Mouse (Mus musculus) frontal cortex, postnatal 14 days (tissue): Measurements from ENCODE around the gene Crb2.

Experiments used
- DNase-seq, 2 experiments: peaks; one replicate each; pipeline ENCODE4 v3.0.0; 2022; ENCODE audit warnings: low spot score in 2 of 2

Gene Crb2

DNA sequence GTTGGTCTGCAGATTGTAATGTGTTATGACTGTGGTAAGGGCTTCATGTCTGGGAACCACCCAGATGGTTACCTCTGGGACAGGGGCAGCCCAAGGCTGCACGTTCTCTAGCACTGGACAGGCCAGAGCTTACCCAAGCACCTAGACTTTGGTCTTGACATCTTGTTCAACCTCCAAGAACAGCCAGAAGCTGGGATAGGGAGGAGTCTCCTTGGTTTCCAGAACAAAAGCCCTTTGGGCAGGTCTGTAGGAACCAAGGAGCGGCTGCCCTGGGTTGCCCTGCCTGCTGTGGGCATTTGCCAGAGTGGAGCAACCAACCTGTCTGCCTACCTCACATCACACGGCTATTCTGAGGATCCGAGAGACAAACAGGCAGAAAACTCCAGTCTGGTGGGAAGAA lies 21.0 kb downstream of the Crb2 start:
- no peak for DNase-seq

DNA sequence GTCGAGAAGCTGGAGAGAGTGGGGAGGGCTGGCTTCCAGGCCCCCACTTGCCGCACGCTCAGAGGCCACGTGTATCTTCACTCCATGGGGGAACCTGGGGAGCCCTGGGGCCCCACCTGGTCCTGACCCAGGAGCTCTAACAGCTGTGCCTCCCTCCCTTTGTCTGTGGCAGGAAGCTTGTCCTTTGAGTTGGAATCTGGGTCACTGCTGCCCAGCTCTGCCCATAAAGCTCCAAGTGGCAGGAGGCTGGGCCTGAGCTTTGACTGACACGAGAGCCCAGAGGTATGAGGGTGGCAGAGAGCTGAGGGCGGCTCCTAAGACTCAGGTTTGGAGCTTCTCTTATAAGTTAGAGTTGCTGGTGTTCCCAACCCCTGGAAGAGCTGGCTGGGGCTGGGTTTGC lies 23.1 kb downstream of the Crb2 start:
- no peak for DNase-seq

DNA sequence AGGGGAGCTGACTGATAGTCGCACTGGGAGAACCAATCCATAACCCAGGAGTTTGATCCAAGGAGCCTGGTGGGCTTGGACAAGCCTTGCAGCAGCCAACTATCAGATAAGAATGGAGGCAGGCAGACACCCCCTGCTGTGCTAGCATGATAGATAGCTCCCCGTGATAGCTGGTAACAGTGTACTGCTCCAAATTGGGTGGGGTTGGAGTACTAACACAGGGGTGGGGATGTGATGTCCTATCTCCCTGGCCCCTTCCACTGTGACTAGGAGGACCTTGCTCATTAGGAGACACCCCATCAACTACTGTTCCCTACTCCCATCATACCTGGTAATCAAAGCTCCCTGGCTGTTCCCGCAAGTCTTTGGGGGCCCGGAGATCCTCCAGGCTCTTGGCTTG lies 25.6 kb downstream of the Crb2 start:
- DNase-seq = no peak

DNA sequence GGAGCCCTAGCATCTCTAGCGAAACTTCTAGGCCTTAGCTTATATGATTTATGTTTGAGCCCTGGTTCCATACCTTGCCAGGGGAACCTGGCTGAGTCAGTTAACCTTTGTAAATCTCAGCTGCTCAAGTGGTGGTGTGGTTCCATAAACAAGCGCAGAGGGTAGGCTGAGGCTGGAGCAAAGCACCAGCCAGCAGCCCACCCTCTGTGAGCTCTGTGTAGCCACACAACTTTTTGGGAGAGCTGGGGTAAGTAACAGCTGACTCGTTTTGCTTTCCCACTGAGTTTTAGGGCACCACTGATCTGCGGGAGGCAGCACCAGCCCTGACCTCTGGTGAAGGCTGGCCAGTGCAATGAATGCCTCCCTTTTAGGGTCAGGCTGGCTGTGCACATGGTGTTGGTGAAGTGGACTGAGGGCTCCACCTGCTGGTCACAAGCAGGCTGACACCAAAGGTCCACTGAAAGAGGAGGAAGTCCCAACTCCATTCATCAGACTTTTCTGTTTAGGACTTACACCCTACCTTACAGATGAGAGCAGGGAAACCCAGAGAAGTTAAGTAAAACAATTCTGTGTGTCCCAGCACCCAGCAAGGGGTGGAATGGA lies 26.7 kb downstream of the Crb2 start:
- DNase-seq = peak in 1 of 2 experiments; percentile 65

DNA sequence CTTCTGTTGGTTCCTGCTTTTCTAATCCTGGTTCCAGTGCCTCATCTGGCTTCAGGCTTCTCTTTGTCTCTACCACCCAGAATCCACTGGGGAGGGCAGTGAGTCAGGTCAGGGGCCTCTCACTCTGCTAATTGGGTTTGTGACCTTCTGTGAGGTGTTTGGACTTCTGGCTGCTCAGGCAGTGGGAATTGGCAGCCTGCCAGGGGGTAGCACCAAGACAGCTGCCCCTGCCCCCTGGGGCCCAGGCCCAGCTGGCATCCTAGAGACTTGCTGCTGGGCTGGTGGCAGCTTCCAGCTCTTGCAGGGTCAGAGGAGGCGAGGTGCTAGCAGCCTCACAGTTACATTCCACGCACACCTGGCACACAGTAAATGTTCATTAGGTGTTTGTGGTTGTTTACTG lies 35.6 kb downstream of the Crb2 start:
- DNase-seq = no peak

DNA sequence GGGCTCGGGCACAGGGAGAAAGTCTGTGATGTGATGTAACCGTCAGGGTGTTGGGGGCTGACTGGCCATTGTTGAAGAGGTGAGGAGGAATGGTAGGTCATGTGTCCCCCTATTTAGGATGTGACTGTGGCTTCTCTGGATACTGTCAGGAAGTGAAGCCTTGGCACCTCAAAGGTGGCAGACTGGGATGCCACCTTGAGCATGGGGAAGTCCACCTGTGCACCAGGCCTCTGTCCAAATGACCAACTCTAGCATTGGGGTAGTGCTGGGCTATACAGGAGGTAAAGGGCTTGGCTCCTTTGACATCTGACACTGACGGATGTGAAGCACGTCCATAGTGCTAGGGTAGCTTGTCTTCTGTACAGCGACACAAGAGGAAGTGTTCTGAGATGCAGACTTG lies 36.4 kb downstream of the Crb2 start:
- no peak for DNase-seq

DNA sequence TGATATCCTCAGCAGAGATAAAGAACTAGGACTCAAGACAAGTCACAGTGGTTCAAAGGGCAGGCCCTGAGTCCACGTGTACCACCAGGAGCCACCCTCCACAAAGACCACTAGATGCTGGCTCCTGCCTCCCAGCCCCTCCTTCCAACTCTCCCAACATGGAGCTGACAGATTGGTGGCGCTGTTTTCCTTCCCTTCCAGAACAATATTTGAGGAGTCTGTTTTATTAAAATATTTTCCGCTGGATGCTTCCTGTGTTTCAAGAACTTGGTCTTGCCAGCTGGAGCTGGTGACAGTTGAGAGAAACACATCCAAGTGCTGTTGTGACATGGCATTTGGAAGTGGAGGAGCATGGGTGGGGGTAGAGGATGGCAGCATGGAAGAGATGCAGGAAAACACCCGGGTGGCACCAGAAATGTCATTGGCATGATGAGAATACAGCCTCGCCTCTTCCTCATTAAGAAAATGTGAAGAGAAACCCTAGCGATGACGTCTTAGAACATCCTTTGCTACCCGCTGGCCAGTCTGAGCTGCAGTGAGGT lies 38.8 kb downstream of the Crb2 start:
- DNase-seq = no peak

DNA sequence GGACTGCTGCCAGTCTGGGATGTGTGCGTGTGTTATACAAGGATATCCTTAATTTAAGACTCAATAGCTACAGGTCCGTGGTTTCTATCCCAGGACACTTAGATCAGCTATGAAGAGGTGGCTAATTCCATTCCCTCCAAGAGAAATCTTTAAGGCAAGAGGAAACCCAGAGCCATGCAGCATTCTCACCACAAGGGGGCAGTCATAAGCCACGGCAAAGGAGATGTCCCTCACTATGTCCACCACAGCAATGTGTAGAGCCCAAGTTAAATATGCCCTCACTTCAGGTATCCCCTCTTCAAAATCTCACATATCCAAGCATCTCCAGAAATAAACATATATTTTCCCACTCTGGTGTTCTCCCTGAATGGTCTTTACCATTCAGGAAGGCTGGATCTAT lies 39.6 kb downstream of the Crb2 start:
- peak; percentile 55 to 83 for DNase-seq

DNA sequence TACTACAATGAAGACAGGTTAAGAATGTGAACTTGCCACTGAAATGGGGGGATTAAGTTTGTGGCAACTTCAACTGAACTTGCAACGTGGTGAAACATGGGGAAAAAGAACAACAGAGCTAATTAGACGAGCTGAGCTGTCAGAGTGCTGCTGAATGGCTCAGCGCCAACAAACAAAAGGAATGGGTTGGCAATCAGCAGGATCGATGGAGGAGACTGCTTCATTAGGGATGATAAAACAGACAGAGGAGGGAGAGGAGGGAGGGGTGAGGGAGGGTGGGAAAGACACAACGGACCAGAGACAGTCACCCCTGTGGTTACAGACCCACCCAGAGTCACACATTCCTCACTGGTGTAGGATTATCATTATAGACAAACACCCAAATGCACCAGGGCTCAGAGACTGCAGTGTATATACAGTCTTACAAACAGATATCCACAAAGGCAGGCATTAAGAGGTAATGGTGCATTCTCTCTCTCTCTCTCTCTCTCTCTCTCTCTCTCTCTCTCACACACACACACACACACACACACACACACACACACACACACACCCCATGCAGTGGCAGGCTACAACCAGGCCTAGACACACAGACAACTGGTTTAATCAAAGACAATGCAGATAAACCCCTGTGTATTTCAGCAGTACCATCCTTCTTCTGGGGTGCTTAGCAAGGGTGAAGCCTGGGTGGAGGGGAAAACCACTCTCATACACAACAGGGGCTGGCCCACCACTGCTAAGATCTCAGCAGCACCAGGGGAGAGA lies 42.9 kb downstream of the Crb2 start:
- no peak for DNase-seq

DNA sequence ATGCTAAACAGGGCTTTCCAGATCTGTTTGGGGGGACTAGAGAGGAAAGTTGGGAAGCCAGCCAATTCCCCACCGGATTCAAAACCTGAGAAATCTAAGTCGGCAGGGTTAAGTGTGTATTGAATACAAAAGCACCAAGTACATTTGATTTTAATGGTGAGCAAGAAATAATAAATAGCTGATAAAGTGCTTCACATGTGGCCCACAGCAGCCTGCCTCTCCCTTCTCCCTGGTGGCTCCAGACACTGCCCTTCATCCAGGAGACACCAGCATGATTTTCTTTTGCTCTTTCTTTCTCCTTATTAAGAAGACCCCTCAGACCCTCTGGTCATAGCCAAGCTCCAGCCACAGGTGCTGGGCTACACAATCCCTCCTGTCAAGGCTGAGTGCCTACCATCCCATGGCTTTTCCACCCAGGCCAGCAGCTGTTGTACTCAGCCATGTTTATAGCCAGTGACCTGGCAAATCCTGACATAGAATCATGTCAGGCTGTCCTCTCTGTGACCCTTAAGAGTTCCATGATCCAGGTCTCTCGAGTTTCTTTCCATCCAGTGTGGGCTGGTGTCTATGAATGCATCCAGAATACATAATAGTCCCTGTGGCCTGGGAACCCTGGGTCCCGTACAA lies 43.6 kb downstream of the Crb2 start:
- DNase-seq = no peak

DNA sequence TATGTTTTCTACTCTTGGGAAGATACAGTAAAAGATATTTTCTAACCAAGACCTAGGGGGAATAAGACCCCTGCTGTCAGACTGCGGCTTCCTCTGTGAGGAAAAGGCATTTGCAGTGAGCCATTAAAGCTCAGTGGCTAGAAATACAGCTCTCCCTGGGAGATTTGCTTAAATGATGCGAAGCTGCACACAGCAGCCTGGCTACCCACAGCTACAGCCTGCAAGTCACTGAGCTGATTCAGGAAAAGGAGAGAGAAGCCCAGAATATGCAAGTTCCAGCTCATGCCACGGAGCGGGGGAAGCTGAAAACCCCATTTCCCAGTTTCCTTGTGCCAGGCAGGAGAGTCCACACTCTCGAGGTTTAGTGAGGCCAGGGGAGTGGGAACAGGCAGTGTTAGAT lies 46.1 kb downstream of the Crb2 start:
- DNase-seq = no peak

DNA sequence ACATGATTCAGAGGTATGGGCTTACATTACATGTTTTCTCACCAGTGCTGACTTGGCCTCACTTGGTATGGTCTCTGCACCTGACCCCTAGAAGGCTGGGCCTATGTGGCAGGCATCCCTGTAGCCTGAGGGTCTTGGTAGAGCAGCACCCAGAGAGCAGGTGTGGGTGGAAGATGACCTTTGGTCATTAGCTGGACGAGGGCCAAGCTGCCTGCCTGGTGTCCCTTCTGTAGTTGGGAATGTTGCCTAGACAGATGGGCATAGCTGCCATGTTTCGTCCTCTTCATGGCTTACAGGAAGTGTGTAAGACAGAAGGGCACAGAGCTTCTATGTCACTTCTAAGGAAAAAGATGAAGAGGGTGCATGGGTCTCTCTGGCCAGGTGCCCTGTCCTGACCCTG lies 47.8 kb downstream of the Crb2 start:
- no peak for DNase-seq

DNA sequence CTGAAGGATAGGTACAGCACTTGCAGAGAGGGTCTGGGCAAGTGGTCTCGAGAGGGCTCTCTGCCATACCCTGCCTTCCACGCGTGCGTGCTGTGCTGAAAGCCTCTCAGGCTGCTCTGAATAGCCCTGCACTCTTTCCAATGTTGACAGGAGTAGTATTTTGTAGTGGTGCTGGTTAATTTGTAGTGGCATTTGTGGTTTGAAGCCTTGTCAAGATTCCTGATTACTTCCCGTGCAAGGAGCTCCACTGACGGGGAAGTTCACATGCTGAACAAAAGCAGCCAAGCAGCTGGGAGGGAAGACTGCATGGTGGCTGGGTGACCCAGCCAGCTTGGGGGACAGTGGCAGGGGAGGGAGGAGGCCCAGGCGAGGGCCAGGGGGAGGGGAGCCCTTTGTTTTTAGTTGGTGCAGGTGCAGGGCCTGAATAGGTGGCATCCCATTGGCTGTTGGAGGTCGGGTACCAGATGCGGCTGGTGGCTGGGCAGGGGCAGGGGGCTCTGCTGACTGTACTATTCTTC lies 53.8 kb downstream of the Crb2 start:
- no peak for DNase-seq

DNA sequence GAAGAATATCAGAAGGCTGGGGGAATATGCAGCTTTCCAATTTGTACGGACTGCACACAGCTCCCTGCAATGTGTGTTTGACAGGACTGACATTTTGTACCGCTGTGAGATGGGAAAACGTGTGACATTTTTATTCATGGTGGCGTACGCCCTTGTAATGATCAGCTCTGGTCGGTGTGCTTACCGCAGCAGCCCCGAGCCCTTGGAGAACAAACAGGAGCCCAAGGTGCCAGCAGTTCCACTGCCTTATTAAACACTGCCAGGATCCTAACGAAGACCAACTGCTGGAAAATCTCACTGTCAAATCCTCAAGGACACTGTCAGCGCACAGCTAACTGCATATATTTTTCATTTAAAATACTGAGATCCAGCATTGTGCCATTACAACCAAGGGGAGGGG lies 56.2 kb downstream of the Crb2 start:
- DNase-seq = no peak

DNA sequence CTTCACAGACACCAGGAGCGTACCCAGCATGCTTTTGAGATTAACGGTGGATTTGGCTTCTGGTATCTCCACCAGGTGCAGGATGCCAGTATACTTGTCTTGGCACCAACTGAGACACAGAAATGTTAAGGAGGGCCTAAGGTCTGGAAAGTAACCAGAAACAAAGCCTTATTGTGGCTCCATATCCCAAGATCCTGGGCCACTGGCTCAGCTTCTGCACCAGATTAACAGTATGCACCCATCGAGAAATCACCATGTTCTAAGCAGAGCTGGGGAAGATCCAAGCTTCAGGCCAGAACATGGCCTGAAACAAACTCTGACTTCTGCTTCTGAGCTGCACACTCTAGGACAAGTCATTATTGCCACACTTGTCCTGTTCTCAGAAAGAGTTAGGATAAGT lies 60.9 kb downstream of the Crb2 start:
- no peak for DNase-seq

DNA sequence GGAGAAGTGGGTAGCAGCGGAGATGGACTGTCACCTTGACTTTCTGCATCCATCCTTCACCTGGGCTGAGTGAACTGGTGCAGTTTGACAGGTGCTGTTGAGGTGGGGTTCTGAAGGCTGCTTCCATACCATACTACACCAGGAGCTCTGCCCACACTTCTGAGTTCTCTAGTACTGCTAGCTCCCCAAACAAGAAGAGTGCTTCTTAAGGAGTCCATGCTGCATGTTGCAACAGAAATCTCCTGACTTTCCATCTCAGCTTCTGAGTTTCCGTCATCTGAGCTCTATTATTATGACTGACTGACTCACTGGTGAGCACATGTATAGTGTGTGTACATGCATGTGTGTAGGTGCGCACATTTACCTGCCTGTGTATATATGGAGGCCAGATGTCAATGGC lies 61.5 kb downstream of the Crb2 start:
- no peak for DNase-seq

DNA sequence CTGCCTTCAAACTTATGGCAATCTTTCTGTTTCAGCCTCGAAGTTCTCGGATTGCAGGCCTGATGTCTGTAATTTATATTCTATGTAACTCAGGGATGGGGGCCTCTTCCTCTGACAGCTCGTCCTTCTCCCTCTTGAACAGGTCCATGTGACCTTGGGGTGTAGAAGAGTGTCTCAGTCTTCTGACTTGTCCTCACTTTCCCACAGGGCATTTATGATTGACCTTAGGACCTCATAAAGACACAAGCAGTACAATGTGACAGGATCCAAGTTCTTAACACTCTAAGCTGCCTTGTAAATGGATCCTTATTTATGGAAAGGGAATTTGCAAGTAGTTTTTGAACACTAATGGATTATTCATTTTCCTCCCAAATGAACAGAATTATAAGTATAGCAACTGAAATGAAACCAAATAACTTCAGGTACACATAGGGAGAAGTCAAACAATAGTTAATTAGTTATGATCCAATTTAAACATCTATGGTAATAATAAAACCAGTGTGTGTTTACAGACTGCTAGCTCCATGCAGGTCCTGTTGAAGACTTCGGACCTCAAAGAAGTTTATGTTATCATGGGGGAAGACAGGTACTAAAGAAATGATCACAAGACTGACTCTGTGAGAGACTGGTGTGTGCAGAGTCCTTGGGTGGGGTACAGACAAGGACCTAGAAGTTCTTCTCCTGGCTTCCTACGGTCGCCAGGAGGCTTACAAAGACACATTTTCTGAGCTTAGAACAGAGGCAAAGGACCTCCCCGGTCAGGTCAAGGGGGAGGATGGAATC lies 62.3 kb downstream of the Crb2 start:
- DNase-seq = no peak

DNA sequence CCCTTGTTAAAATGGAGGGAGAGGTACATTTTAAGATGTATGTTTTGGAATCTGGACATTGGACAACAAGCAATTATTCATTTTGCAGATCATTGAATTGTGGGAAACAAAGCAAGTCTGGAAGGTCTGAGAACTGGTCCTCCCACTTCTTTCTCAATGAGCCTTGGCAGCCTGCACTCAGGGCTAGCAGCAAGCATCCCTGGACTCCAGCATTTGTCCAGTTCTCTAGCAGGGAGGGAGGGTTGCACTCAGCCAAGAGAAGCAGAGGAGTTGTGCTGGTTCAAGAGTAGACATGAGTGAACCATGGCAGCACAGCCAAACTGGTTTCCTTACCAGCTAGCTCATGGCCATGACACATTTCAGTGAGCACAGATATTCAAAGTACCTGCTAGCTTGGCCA lies 63.9 kb downstream of the Crb2 start:
- DNase-seq = no peak

DNA sequence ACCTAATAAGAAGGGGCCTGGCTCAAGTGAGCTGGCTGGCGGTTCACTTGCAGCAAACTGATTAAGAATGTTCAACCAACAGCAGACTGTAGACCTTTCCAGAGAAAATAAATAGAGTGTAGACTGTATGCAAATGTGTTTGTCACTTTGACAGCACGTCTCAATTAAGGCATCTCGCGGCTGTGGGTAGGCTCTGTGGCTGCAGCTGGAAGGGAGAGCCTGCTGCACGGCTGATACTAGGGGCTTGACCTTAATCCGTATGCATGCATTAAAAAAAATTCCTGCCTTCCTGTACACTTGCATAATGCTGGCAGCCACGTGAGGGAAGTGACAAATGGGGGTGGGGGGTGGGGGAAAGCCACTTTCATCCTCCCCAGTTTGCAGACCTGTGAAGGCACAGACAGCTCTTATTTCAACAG lies 66.1 kb downstream of the Crb2 start:
- no peak for DNase-seq

DNA sequence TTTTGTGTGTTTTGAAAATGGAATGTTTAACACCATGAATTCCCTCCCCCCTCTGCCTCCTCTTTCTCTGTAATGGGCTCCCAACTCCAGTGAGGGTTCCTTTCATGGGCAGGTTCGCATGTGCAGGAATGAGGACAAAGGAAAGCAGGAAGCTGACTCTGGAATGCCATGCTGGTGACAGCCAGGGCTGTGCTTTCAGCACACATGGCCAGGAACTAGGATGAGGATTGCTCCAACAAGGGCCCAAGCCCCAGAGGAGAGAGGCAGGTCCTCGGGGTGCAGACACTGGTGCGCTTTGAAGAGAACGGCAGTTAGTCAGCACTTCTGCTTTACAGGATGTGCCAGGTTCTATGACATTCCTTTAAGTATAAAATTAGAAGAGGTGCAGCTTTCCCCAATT lies 66.7 kb downstream of the Crb2 start:
- DNase-seq = peak in 1 of 2 experiments; percentile 14
